ENCODE assay signal across 17 mouse cellular contexts in genomic region chr14:24239651-24240050, GRCm38 (mm10). TPM values are rescaled to one million over a fixed set of nuclear protein-coding genes. Genes with fewer than 3 reads are reported as not detected.
A peak's percentile ranks its signal among the peaks of the same experiment; 100 is the strongest.
DNase-seq lines count a peak whose midpoint lies in the region; ATAC-seq and TF ChIP-seq lines count a peak whose summit lies in the region.
"Had no signal": no experiment of that assay in that cellular context is flagged by ENCODE, and none has a peak within 500 bp of the region (broad histone marks: within the 10 kb centered on the region; RNA-seq: fewer than 3 reads in every experiment).

No protein-coding gene starts in this region.

- no peak overlapping the region for H3K4me3 ChIP-seq in heart, embryonic 12.5 days
- H3K4me3 ChIP-seq in lung, adult 2 months (replicated peaks; ENCODE audit: extremely low read depth, low read depth, low read length): no peak overlapping the region
- H3K4me3 ChIP-seq in stomach, postnatal 0 days (ENCODE audit: low read depth, low read length): no peak overlapping the region
- H3K4me3 ChIP-seq: hindbrain, embryonic 13.5 days; liver, embryonic 13.5 days had no signal

- no peak overlapping the region for H3K9ac ChIP-seq in heart, embryonic 12.5 days
- H3K9ac ChIP-seq in stomach, postnatal 0 days (ENCODE audit: low read length): no peak overlapping the region
- H3K9ac ChIP-seq: hindbrain, embryonic 13.5 days; liver, embryonic 13.5 days had no signal

- no peak for ATAC-seq in heart, embryonic 12.5 days (ENCODE audit: insufficient number of reproducible peaks, low FRiP score)
- ATAC-seq in stomach, postnatal 0 days (ENCODE audit: low FRiP score, low TSS enrichment): no peak
- ATAC-seq: forebrain, embryonic 16.5 days had no signal

- no peak for TF ChIP-seq EP300 in stomach, postnatal 0 days (optimal IDR thresholded peaks at IDR 0.05)

- TF ChIP-seq CTCF in lung, adult 2 months (IDR thresholded peaks at IDR 0.05; ENCODE audit: insufficient read depth, low read length): peak; percentile 26; the same call in 1 of the 2 replicates
- peak; percentile 50 for TF ChIP-seq CTCF in stomach, postnatal 0 days (IDR thresholded peaks at IDR 0.05; ENCODE audit: low read depth)

- no peak for TF ChIP-seq POLR2A in lung, adult 2 months (IDR thresholded peaks at IDR 0.05; ENCODE audit: borderline replicate concordance, extremely low read depth, low read depth, low read length)

- H3K27ac ChIP-seq in heart, embryonic 12.5 days (ENCODE audit: poor library complexity, severe bottlenecking): no peak overlapping the region
- H3K27ac ChIP-seq in stomach, postnatal 0 days (replicated peaks): no peak overlapping the region
- H3K27ac ChIP-seq: hindbrain, embryonic 13.5 days; liver, embryonic 13.5 days had no signal

- H3K36me3 ChIP-seq in heart, embryonic 12.5 days: peaks cover 15% of the 10 kb centered on the region
- no peaks in the 10 kb centered on the region for H3K36me3 ChIP-seq in stomach, postnatal 0 days (ENCODE audit: control insufficient read depth, insufficient read depth, low read length)
- H3K36me3 ChIP-seq: liver, embryonic 13.5 days had no signal

- H3K27me3 ChIP-seq in heart, embryonic 12.5 days (replicated peaks): no peaks in the 10 kb centered on the region
- H3K27me3 ChIP-seq in stomach, postnatal 0 days (ENCODE audit: control insufficient read depth, insufficient read depth, low read length): no peaks in the 10 kb centered on the region
- H3K27me3 ChIP-seq: hindbrain, embryonic 13.5 days had no signal

- no peaks in the 10 kb centered on the region for H3K9me3 ChIP-seq in heart, embryonic 12.5 days (replicated peaks)
- no peaks in the 10 kb centered on the region for H3K9me3 ChIP-seq in stomach, postnatal 0 days (ENCODE audit: control insufficient read depth, low read length)
- H3K9me3 ChIP-seq: hindbrain, embryonic 13.5 days; liver, embryonic 13.5 days had no signal

- peaks cover 59% of the 10 kb centered on the region for H3K4me1 ChIP-seq in heart, embryonic 12.5 days (replicated peaks)
- H3K4me1 ChIP-seq in lung, adult 2 months (ENCODE audit: control insufficient read depth, insufficient read depth, low read length): peaks cover 5% of the 10 kb centered on the region; the same call in 1 of the 2 replicates
- H3K4me1 ChIP-seq in stomach, postnatal 0 days (replicated peaks; ENCODE audit: control insufficient read depth, insufficient read depth): no peaks in the 10 kb centered on the region

- H3K4me2 ChIP-seq in heart, embryonic 12.5 days: no peak overlapping the region
- no peak overlapping the region for H3K4me2 ChIP-seq in stomach, postnatal 0 days (replicated peaks; ENCODE audit: low read depth)
- H3K4me2 ChIP-seq: hindbrain, embryonic 13.5 days; liver, embryonic 13.5 days had no signal

- DNase-seq in heart, postnatal 4 days: peak; percentile 19
- no peak for DNase-seq in lung, adult 2 months
- DNase-seq in lung, adult 18-20 months: no peak
- DNase-seq in NIH3T3 (ENCODE audit: low read depth): peak; percentile 15
- DNase-seq in stomach, postnatal 0 days (ENCODE audit: low spot score): no peak
- DNase-seq in urinary bladder, postnatal 10 days (ENCODE audit: low spot score): no peak
- DNase-seq: adrenal gland, postnatal 36 days; kidney, adult 2 months; liver, embryonic 13.5 days had no signal

- 70% methylated on average over 11 of the region's 11 CpGs for WGBS in heart, embryonic 12.5 days
- WGBS in lung, adult 2 months: 77% methylated on average over 11 of the region's 11 CpGs
- 76% methylated on average over 11 of the region's 11 CpGs for WGBS in stomach, postnatal 0 days

RNA-seq across cellular contexts. Expression of gene Dlg5, which starts 6.1 kb away (rescaled TPM):
- total RNA-seq in heart, postnatal 4 days (2021): 10 to 100 TPM; 24.5 to 26.6 TPM
- polyA plus RNA-seq in heart, embryonic 12.5 days (2016; fragmentation: Nextera tagmentation; extraction: Ambion mirVana): 13.6 and 16.2 TPM in 2 replicates
- 31.7 and 35.3 TPM in 2 replicates for polyA plus RNA-seq in lung, adult 2 months (2012; rRNA removed)
- polyA plus RNA-seq in stomach, postnatal 0 days (2015; fragmentation: Nextera tagmentation; extraction: Ambion mirVana): 3.8 and 5.0 TPM in 2 replicates
- total RNA-seq: neutrophil, adult 5-6 weeks had no signal

RNA-seq across cellular contexts. Expression of gene E330034G19Rik, which starts 53.4 kb away (rescaled TPM):
- total RNA-seq in heart, postnatal 4 days (2021): not detected
- 0.14 TPM in 1 of 2 replicates, not detected in the other for polyA plus RNA-seq in heart, embryonic 12.5 days (2016; fragmentation: Nextera tagmentation; extraction: Ambion mirVana)
- polyA plus RNA-seq in lung, adult 2 months (2012; rRNA removed): not detected in 2 replicates
- polyA plus RNA-seq in stomach, postnatal 0 days (2015; fragmentation: Nextera tagmentation; extraction: Ambion mirVana): not detected in 2 replicates
- total RNA-seq: adrenal gland, postnatal 36 days; gastrocnemius, postnatal 4 days; left cerebral cortex, postnatal 25 days; neutrophil, adult 5-6 weeks had no signal
- polyA plus RNA-seq: forebrain, embryonic 16.5 days; heart, embryonic 14.5 days; kidney, adult 2 months; liver, embryonic 13.5 days; thymus, postnatal 0 days had no signal

Comparison
In these comparisons a context has a peak if more than half of its experiments do, and no peak if none do; other contexts are left out.
1. DNase-seq: peak in heart, postnatal 4 days (single experiment) and NIH3T3 (single experiment); none in lung, adult 2 months (single experiment), lung, adult 18-20 months (0 of 2), stomach, postnatal 0 days (single experiment) and urinary bladder, postnatal 10 days (single experiment).